Mouse (Mus musculus): ENCODE data around the gene Vmn2r53.
"Not testable (repeated sequence)": the region's sequence is repeated elsewhere in the genome, so short reads cannot be mapped to it uniquely, and the experiment has no call there.

Gene Vmn2r53

GRCm38 (mm10) chr7:12608688-12609087 is at the start of gene Vmn2r53:
Vmn2r53 (minus strand) TSS chr7:12608788.
- no peak for DNase-seq

DNA sequence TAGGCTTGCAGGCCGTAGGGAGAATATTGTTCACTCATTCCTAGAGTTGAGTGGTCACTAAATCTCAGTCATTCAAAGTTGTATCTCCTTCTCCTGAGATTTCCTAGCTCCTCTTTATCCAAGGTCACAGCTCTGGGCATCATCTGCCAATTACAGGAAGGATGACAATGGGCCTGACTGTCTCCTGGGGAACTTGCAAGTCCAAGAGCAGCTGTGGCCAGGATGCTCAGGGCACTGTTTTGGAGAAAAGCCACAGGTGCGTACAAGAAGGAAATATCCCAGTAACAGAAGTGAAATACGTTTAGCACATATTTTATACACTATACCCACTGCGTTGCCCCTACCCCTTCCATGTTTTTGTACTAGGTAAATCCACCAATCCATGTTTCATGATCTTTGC is 31.6 kb upstream of the Vmn2r53 start, which contains the start of gene Vmn2r54:
Gene Vmn2r54, minus strand, starts transcription at position 101 of the 400 bp plus-strand sequence.
- DNase-seq = not testable (repeated sequence)

All from kidney, adult 11 months (tissue).